Comparison of ENCODE assay signal across 9 mouse cellular contexts in the genomic region with DNA sequence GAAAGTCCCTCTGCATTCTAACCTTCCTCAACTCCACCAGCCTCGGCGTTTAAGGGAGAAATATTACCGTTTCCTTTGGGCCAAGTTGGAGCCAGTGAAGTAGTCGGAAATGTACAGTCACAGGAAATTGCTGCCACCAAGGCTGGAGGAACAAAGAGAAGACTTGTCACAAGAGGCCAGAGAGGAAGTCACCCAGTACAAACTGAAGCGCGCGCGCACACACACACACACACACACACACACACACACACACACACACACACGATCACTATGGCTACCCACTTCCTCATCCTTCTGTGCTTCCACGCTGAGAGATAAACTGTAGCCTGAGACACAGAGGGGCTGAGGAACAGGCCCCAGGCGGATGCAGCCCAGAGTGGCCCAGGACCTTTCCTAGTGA. TPM values are rescaled to one million over a fixed set of nuclear protein-coding genes. Genes with fewer than 3 reads are reported as not detected.
A peak's percentile ranks its signal among the peaks of the same experiment; 100 is the strongest.
DNase-seq lines count a peak whose midpoint lies in the region; ATAC-seq lines count a peak whose summit lies in the region.
"Had no signal": no experiment of that assay in that cellular context is flagged by ENCODE, and none has a peak within 500 bp of the region (broad histone marks: within the 10 kb centered on the region; RNA-seq: fewer than 3 reads in every experiment).

No protein-coding gene starts in this region.

- intact Hi-C loops in heart, postnatal 25 days (cut with DNase I) = no loop called here

- H3K36me3 ChIP-seq in heart, embryonic 10.5 days = no peaks in the 10 kb centered on the region
- no peaks in the 10 kb centered on the region for H3K36me3 ChIP-seq in neural tube, embryonic 11.5 days (ENCODE audit: control insufficient read depth, insufficient read depth, low read length)

- peak overlapping the region; percentile 62; the same call in 1 of the 2 replicates for H3K27ac ChIP-seq in heart, embryonic 10.5 days
- H3K27ac ChIP-seq in neural tube, embryonic 11.5 days (ENCODE audit: low read depth, low read length) = no peak overlapping the region

- no peak overlapping the region for H3K4me2 ChIP-seq in neural tube, embryonic 11.5 days (ENCODE audit: low read depth)

- ATAC-seq in neural tube, embryonic 11.5 days (ENCODE audit: insufficient read depth, low FRiP score, low TSS enrichment) = no peak

- H3K9me3 ChIP-seq in heart, embryonic 10.5 days = no peaks in the 10 kb centered on the region
- no peaks in the 10 kb centered on the region; the same call in 1 of the 2 replicates for H3K9me3 ChIP-seq in neural tube, embryonic 11.5 days (ENCODE audit: control insufficient read depth, low read length)

- WGBS in heart, embryonic 10.5 days = 51% methylated on average over 11 of the region's 11 CpGs
- 65% methylated on average over 11 of the region's 11 CpGs for WGBS in neural tube, embryonic 11.5 days

- no peaks in the 10 kb centered on the region for H3K27me3 ChIP-seq in heart, embryonic 10.5 days (ENCODE audit: insufficient read depth, poor library complexity, severe bottlenecking)
- H3K27me3 ChIP-seq in neural tube, embryonic 11.5 days (ENCODE audit: control insufficient read depth, insufficient read depth, low read length) = no peaks in the 10 kb centered on the region

- DNase-seq in heart, adult 11 months = peak; percentile 96
- no peak for DNase-seq in heart, postnatal 25 days (ENCODE audit: low spot score)
- peak; percentile 5 for DNase-seq in Muller cell, postnatal 12 days (ENCODE audit: inconsistent ontology term)
- peak; percentile 88 for DNase-seq in heart, embryonic 10.5 days (ENCODE audit: low spot score)
- DNase-seq in liver = peak; percentile 55
- peak; percentile 20 for DNase-seq in neural tube, embryonic 11.5 days (ENCODE audit: low spot score)
- no peak for DNase-seq in cerebellum, postnatal 10 days
- DNase-seq in gastrocnemius, adult 8-10 months (ENCODE audit: low spot score in 2 of 2) = no peak

- no peak overlapping the region for H3K4me3 ChIP-seq in heart, embryonic 10.5 days
- H3K4me3 ChIP-seq in neural tube, embryonic 11.5 days (ENCODE audit: low read depth, low read length) = no peak overlapping the region

- H3K9ac ChIP-seq in neural tube, embryonic 11.5 days (ENCODE audit: low read length) = no peak overlapping the region

- H3K4me1 ChIP-seq in heart, embryonic 10.5 days = no peaks in the 10 kb centered on the region
- H3K4me1 ChIP-seq in neural tube, embryonic 11.5 days (ENCODE audit: control insufficient read depth, insufficient read depth, low read length) = no peaks in the 10 kb centered on the region

RNA-seq across cellular contexts. Expression of a gene that starts 19.2 kb away (rescaled TPM):
- 10 to 100 TPM; 17.7 to 18.4 TPM for total RNA-seq in heart, postnatal 25 days (2021)
- polyA plus RNA-seq in heart, embryonic 10.5 days (2016; fragmentation: Nextera tagmentation; extraction: Ambion mirVana) = 2.2 and 9.0 TPM in 2 replicates
- 17.8 and 17.9 TPM in 2 replicates for polyA plus RNA-seq in neural tube, embryonic 11.5 days (2014; fragmentation: Nextera tagmentation; extraction: Ambion mirVana)
- 1 to 10 TPM in 2 of 4 experiments, under 1 TPM in 2; 0.82 to 5.5 (median 2.1) TPM for total RNA-seq in gastrocnemius, adult 8-10 months (2022)
- total RNA-seq: ES-E14 had no signal

RNA-seq across cellular contexts. Expression of a gene that starts 25.3 kb away (rescaled TPM):
- not detected for total RNA-seq in heart, postnatal 25 days (2021)
- polyA plus RNA-seq in heart, embryonic 10.5 days (2016; fragmentation: Nextera tagmentation; extraction: Ambion mirVana) = 0.35 TPM in 1 of 2 replicates, not detected in the other
- not detected in 2 replicates for polyA plus RNA-seq in neural tube, embryonic 11.5 days (2014; fragmentation: Nextera tagmentation; extraction: Ambion mirVana)
- total RNA-seq in gastrocnemius, adult 8-10 months (2022) = not detected
- total RNA-seq: ES-E14 had no signal

RNA-seq across cellular contexts. Expression of a gene that starts 27.2 kb away (rescaled TPM):
- under 1 TPM; 0.20 to 0.47 TPM for total RNA-seq in heart, postnatal 25 days (2021)
- polyA plus RNA-seq in heart, embryonic 10.5 days (2016; fragmentation: Nextera tagmentation; extraction: Ambion mirVana) = 1.5 and 1.6 TPM in 2 replicates
- polyA plus RNA-seq in neural tube, embryonic 11.5 days (2014; fragmentation: Nextera tagmentation; extraction: Ambion mirVana) = 0.84 and 0.99 TPM in 2 replicates
- under 1 TPM in 1 of 4 experiments, not detected in 3; 0.40 TPM for total RNA-seq in gastrocnemius, adult 8-10 months (2022)

RNA-seq across cellular contexts. Expression of a gene that starts 31.8 kb away (rescaled TPM):
- 1 to 10 TPM in 1 of 2 experiments, under 1 TPM in 1; 0.95 to 1.3 TPM for total RNA-seq in heart, postnatal 25 days (2021)
- polyA plus RNA-seq in heart, embryonic 10.5 days (2016; fragmentation: Nextera tagmentation; extraction: Ambion mirVana) = 1.3 and 2.0 TPM in 2 replicates
- polyA plus RNA-seq in neural tube, embryonic 11.5 days (2014; fragmentation: Nextera tagmentation; extraction: Ambion mirVana) = 6.3 TPM in 2 replicates
- 1 to 10 TPM; 4.5 to 7.5 (median 5.6) TPM for total RNA-seq in gastrocnemius, adult 8-10 months (2022)

RNA-seq across cellular contexts. Expression of a gene that starts 51.0 kb away (rescaled TPM):
- total RNA-seq in heart, postnatal 25 days (2021) = 1 to 10 TPM; 3.5 TPM
- polyA plus RNA-seq in heart, embryonic 10.5 days (2016; fragmentation: Nextera tagmentation; extraction: Ambion mirVana) = 44.3 and 50.4 TPM in 2 replicates
- 150 and 165 TPM in 2 replicates for polyA plus RNA-seq in neural tube, embryonic 11.5 days (2014; fragmentation: Nextera tagmentation; extraction: Ambion mirVana)
- total RNA-seq in gastrocnemius, adult 8-10 months (2022) = 1 to 10 TPM in 1 of 4 experiments, under 1 TPM in 3; 0.46 to 1.5 (median 0.71) TPM

Comparison
In these comparisons a context has a peak if more than half of its experiments do, and no peak if none do; other contexts are left out.
1. DNase-seq: peak in heart, adult 11 months (single experiment), Muller cell, postnatal 12 days (single experiment), heart, embryonic 10.5 days (single experiment), liver (single experiment) and neural tube, embryonic 11.5 days (single experiment); none in heart, postnatal 25 days (single experiment), cerebellum, postnatal 10 days (0 of 2) and gastrocnemius, adult 8-10 months (0 of 2).